Mouse (Mus musculus): ENCODE results near the gene Zbed3. TPM values are rescaled to one million over a fixed set of nuclear protein-coding genes. Genes with fewer than 3 reads are reported as not detected.
A peak's percentile ranks its signal among the peaks of the same experiment; 100 is the strongest.

Zbed3 gene
- polyA plus RNA-seq, 1 experiment from 2014 or later: 73.5 TPM

GRCm38 (mm10) chr13:95323950-95324625 lies 676 bp downstream of the Zbed3 start:
- peak; percentile 12; the same call in 1 of the 2 replicates for ATAC-seq (replicated peaks; ENCODE audit: low FRiP score, low read depth)
- DNase-seq (ENCODE audit: low spot score): peak; percentile 83
- peak overlapping the region; percentile 100 for H3K9ac ChIP-seq (ENCODE audit: low read depth, low read length)
- TF ChIP-seq CTCF (IDR thresholded peaks at IDR 0.05; ENCODE audit: low read depth): peak; percentile 59
- peak overlapping the region; percentile 100 for H3K27ac ChIP-seq
- H3K4me3 ChIP-seq (replicated peaks; ENCODE audit: low read depth, low read length): peak overlapping the region; percentile 96
- H3K4me2 ChIP-seq (ENCODE audit: low read length): peak overlapping the region; percentile 96
- no peaks in the 10 kb centered on the region for H3K9me3 ChIP-seq (replicated peaks; ENCODE audit: low read length)
- H3K27me3 ChIP-seq (ENCODE audit: insufficient read depth, low read length): no peaks in the 10 kb centered on the region
- peaks cover 11% of the 10 kb centered on the region; the same call in 1 of the 2 replicates for H3K4me1 ChIP-seq (replicated peaks; ENCODE audit: insufficient read depth, low read length)
- H3K36me3 ChIP-seq (ENCODE audit: insufficient read depth, low read length): no peaks in the 10 kb centered on the region
- 22% methylated on average over 15 of the region's 15 CpGs for whole genome bisulfite sequencing

GRCm38 (mm10) chr13:95324626-95325079 lies 1.2 kb downstream of the Zbed3 start:
- under 1% methylated on average over 22 of the region's 22 CpGs for WGBS
- H3K27me3 ChIP-seq (ENCODE audit: insufficient read depth, low read length): no peaks in the 10 kb centered on the region
- H3K9ac ChIP-seq (ENCODE audit: low read depth, low read length): peak overlapping the region; percentile 100
- no peak; the same call in 1 of the 2 replicates for TF ChIP-seq CTCF (IDR thresholded peaks at IDR 0.05; ENCODE audit: low read depth)
- H3K9me3 ChIP-seq (replicated peaks; ENCODE audit: low read length): no peaks in the 10 kb centered on the region
- ATAC-seq (replicated peaks; ENCODE audit: low FRiP score, low read depth) (peak; percentile 1; the same call in 1 of the 2 replicates), DNase-seq (ENCODE audit: low spot score) (no peak)
- peak overlapping the region; percentile 100 for H3K27ac ChIP-seq
- H3K4me2 ChIP-seq (ENCODE audit: low read length): peak overlapping the region; percentile 96
- peak overlapping the region; percentile 96 for H3K4me3 ChIP-seq (replicated peaks; ENCODE audit: low read depth, low read length)
- H3K4me1 ChIP-seq (replicated peaks; ENCODE audit: insufficient read depth, low read length): peaks cover 11% of the 10 kb centered on the region; the same call in 1 of the 2 replicates
- no peaks in the 10 kb centered on the region for H3K36me3 ChIP-seq (ENCODE audit: insufficient read depth, low read length)

- no peaks in the 10 kb centered on the region for H3K9me3 ChIP-seq (replicated peaks; ENCODE audit: low read length)
- TF ChIP-seq CTCF (IDR thresholded peaks at IDR 0.05; ENCODE audit: low read depth): no peak
- ATAC-seq (replicated peaks; ENCODE audit: low FRiP score, low read depth) (peak; percentile 80), DNase-seq (ENCODE audit: low spot score) (peak; percentile 92)
- peaks cover 11% of the 10 kb centered on the region; the same call in 1 of the 2 replicates for H3K4me1 ChIP-seq (replicated peaks; ENCODE audit: insufficient read depth, low read length)
- H3K4me3 ChIP-seq (replicated peaks; ENCODE audit: low read depth, low read length): peak overlapping the region; percentile 96
- H3K36me3 ChIP-seq (ENCODE audit: insufficient read depth, low read length): no peaks in the 10 kb centered on the region
- WGBS: under 1% methylated on average over 62 of the region's 63 CpGs
- peak overlapping the region; percentile 100 for H3K9ac ChIP-seq (ENCODE audit: low read depth, low read length)
- peak overlapping the region; percentile 100 for H3K27ac ChIP-seq
- H3K27me3 ChIP-seq (ENCODE audit: insufficient read depth, low read length): no peaks in the 10 kb centered on the region
- peak overlapping the region; percentile 96 for H3K4me2 ChIP-seq (ENCODE audit: low read length)
Observed at GRCm38 (mm10) chr13:95325080-95325906, 1.9 kb downstream of the Zbed3 start.

GRCm38 (mm10) chr13:95325907-95326550 lies 2.6 kb downstream of the Zbed3 start:
- no peak for ATAC-seq (replicated peaks; ENCODE audit: low FRiP score, low read depth)
- Histone ChIP-seq H3K9ac (ENCODE audit: low read depth, low read length) (peak overlapping the region; percentile 100; the same call in 1 of the 2 replicates), H3K4me2 (ENCODE audit: low read length) (peak overlapping the region; percentile 96), H3K4me1 (replicated peaks; ENCODE audit: insufficient read depth, low read length) (peaks cover 8% of the 10 kb centered on the region; the same call in 1 of the 2 replicates), H3K4me3 (replicated peaks; ENCODE audit: low read depth, low read length) (peak overlapping the region; percentile 96), H3K9me3 (replicated peaks; ENCODE audit: low read length) (no peaks in the 10 kb centered on the region), H3K27ac (peak overlapping the region; percentile 100), H3K36me3 (ENCODE audit: insufficient read depth, low read length) (no peaks in the 10 kb centered on the region), H3K27me3 (ENCODE audit: insufficient read depth, low read length) (no peaks in the 10 kb centered on the region)
- no peak for TF ChIP-seq CTCF (IDR thresholded peaks at IDR 0.05; ENCODE audit: low read depth)
- no peak for DNase-seq (ENCODE audit: low spot score)
- WGBS: 3% methylated on average over 5 of the region's 5 CpGs

- no peaks in the 10 kb centered on the region for H3K9me3 ChIP-seq (replicated peaks; ENCODE audit: low read length)
- no peaks in the 10 kb centered on the region for H3K36me3 ChIP-seq (ENCODE audit: insufficient read depth, low read length)
- peak overlapping the region; percentile 49 for H3K9ac ChIP-seq (ENCODE audit: low read depth, low read length)
- peak overlapping the region; percentile 100 for H3K27ac ChIP-seq
- 4% methylated on average over 21 of the region's 21 CpGs for WGBS
- ATAC-seq (replicated peaks; ENCODE audit: low FRiP score, low read depth) (no peak), DNase-seq (ENCODE audit: low spot score) (peak; percentile 80)
- H3K4me1 ChIP-seq (replicated peaks; ENCODE audit: insufficient read depth, low read length): peaks cover 8% of the 10 kb centered on the region; the same call in 1 of the 2 replicates
- H3K27me3 ChIP-seq (ENCODE audit: insufficient read depth, low read length): no peaks in the 10 kb centered on the region
- H3K4me3 ChIP-seq (replicated peaks; ENCODE audit: low read depth, low read length): peak overlapping the region; percentile 96
- no peak for TF ChIP-seq CTCF (IDR thresholded peaks at IDR 0.05; ENCODE audit: low read depth)
- H3K4me2 ChIP-seq (ENCODE audit: low read length): peak overlapping the region; percentile 96
Observed at GRCm38 (mm10) chr13:95326611-95327344, 3.4 kb downstream of the Zbed3 start.

All from kidney, postnatal 0 days (tissue).